Mouse (Mus musculus): ENCODE data around the gene Pacrg. TPM values are rescaled to one million over a fixed set of nuclear protein-coding genes. Genes with fewer than 3 reads are reported as not detected.

Gene Pacrg
- polyA plus RNA-seq, 1 experiment from 2014 or later: 9.3 TPM

- Histone ChIP-seq H3K4me1 (peaks cover 13% of the 10 kb centered on the region), H3K4me3 (no peak overlapping the region), H3K9me3 (replicated peaks) (no peaks in the 10 kb centered on the region), H3K4me2 (replicated peaks) (no peak overlapping the region), H3K9ac (no peak overlapping the region), H3K36me3 (no peaks in the 10 kb centered on the region), H3K27me3 (no peaks in the 10 kb centered on the region), H3K27ac (no peak overlapping the region)
- WGBS: 83% methylated on average over 7 of the region's 7 CpGs
- no peak for ATAC-seq (ENCODE audit: low FRiP score)
Observed at GRCm38 (mm10) chr17:10521282-10521681, 318.8 kb downstream of the Pacrg start.

GRCm38 (mm10) chr17:10519506-10520155 is 320.5 kb downstream of the Pacrg start:
- Histone ChIP-seq H3K27me3 (no peaks in the 10 kb centered on the region), H3K36me3 (no peaks in the 10 kb centered on the region), H3K27ac (0 out of 2 replicates have a peak overlapping the region, but pooled peaks have one; percentile 25), H3K4me1 (peaks cover 23% of the 10 kb centered on the region), H3K9me3 (replicated peaks) (no peaks in the 10 kb centered on the region), H3K4me2 (replicated peaks) (peak overlapping the region; percentile 24; the same call in 1 of the 2 replicates), H3K4me3 (no peak overlapping the region), H3K9ac (no peak overlapping the region)
- no peak for ATAC-seq (ENCODE audit: low FRiP score)
- WGBS: 14% methylated on average over 11 of the region's 11 CpGs

DNA sequence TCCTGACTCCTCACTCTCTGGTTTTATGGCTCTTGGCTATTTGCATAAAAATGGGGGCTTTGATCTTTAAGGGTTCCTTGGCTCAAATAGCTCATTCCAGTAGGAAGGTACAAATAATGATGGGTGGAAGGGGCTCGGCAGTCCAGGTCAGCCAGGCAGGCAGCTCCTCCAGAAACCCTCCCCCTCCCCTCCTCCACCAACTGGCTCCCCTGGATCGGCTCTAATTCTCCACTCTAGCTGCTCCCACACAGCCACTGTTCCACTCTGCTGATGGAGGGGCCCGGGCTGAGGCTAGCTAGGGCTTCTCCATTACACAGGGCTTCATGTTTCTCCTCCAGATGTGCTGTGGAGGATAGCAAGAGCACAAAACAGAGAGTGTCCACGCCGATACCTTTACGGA is 325.3 kb downstream of the Pacrg start:
- ATAC-seq (ENCODE audit: low FRiP score): no peak
- Histone ChIP-seq H3K36me3 (no peaks in the 10 kb centered on the region), H3K27me3 (no peaks in the 10 kb centered on the region; the same call in 1 of the 2 replicates), H3K9me3 (replicated peaks) (no peaks in the 10 kb centered on the region), H3K4me2 (replicated peaks) (no peak overlapping the region), H3K27ac (no peak overlapping the region), H3K9ac (no peak overlapping the region), H3K4me3 (no peak overlapping the region), H3K4me1 (peaks cover 24% of the 10 kb centered on the region)
- 45% methylated on average over 6 of the region's 6 CpGs for WGBS

DNA sequence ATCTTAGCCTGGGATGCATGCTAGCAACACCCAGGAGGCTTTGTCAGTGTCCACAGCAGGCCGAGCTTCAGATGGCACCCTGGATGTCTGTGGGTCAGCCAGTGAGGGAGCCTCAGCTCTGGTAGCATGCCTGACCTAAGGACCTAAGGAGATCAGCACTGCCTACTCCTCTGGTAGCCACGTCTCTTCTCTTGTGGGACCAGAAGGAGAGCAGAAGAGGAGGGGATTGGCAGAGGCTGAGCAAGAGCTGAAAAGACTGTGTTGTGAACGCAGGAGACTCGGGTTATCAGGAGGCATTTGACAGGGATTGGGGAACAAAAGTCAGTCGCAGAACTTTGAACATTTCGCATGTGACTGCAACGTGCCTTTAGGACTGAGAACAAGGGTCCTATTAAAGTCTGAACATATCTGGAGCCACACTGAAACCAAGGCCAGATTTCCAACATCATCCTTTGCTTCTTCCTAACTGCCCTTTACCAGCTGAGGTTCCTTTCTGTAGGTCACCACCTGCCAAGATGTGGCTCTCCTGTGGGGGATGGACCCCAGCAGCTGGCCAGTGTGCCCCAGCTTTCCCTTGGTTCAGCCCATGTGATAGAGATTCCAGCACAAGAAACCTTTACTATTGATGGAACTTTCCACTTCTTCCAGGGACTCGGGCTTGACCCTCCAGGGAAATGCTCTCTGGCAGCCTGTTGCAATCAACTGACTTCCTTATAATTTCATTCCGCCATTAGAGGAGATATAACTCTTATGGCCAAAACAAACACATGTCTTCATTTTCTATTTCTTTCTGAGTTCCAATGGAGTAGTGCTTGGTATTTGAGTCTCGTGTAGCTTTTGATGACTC is 329.0 kb downstream of the Pacrg start:
- Histone ChIP-seq H3K27me3 (no peaks in the 10 kb centered on the region; the same call in 1 of the 2 replicates), H3K27ac (no peak overlapping the region), H3K36me3 (no peaks in the 10 kb centered on the region), H3K4me2 (replicated peaks) (no peak overlapping the region), H3K4me3 (no peak overlapping the region), H3K9ac (no peak overlapping the region), H3K9me3 (replicated peaks) (no peaks in the 10 kb centered on the region), H3K4me1 (peaks cover 20% of the 10 kb centered on the region)
- 84% methylated on average over 10 of the region's 10 CpGs for WGBS
- ATAC-seq (ENCODE audit: low FRiP score): no peak

GRCm38 (mm10) chr17:10510467-10510866 is 329.6 kb downstream of the Pacrg start:
- H3K9me3 ChIP-seq (replicated peaks): no peaks in the 10 kb centered on the region
- H3K4me3 ChIP-seq: no peak overlapping the region
- no peak overlapping the region for H3K9ac ChIP-seq
- no peaks in the 10 kb centered on the region for H3K36me3 ChIP-seq
- peaks cover 16% of the 10 kb centered on the region for H3K4me1 ChIP-seq
- no peaks in the 10 kb centered on the region; the same call in 1 of the 2 replicates for H3K27me3 ChIP-seq
- no peak overlapping the region for H3K4me2 ChIP-seq (replicated peaks)
- WGBS: 80% methylated on average over 5 of the region's 5 CpGs
- H3K27ac ChIP-seq: no peak overlapping the region
- ATAC-seq (ENCODE audit: low FRiP score): no peak

DNA sequence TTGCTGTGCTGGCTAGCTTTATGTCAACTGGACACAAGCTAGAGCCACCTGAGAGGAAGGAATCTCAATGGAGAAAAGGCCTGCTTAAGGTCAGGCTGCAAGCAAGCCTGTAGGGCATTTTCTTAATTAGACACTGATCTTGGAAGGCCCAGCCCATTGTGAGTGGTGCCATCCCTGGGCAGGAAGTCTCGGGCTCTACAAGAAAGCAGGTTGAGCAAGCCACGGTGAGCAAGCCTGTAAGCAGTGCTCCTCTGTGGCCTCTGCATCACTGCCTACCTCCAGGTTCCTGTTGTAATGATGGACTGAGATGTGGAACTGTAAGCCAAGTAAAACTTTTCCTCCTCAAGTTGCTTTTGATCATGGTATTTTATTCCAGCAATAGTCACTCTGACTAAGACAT is 332.0 kb downstream of the Pacrg start:
- no peak for ATAC-seq (ENCODE audit: low FRiP score)
- 70% methylated on average over 2 of the region's 2 CpGs for WGBS
- Histone ChIP-seq H3K9ac (no peak overlapping the region), H3K36me3 (no peaks in the 10 kb centered on the region), H3K4me2 (replicated peaks) (no peak overlapping the region), H3K4me1 (peaks cover 5% of the 10 kb centered on the region; the same call in 1 of the 2 replicates), H3K4me3 (no peak overlapping the region), H3K27ac (no peak overlapping the region; the same call in 1 of the 2 replicates), H3K9me3 (replicated peaks) (no peaks in the 10 kb centered on the region), H3K27me3 (no peaks in the 10 kb centered on the region; the same call in 1 of the 2 replicates)

GRCm38 (mm10) chr17:10507466-10507865 is 332.6 kb downstream of the Pacrg start:
- H3K4me3 ChIP-seq: no peak overlapping the region
- no peaks in the 10 kb centered on the region for H3K9me3 ChIP-seq (replicated peaks)
- H3K36me3 ChIP-seq: no peaks in the 10 kb centered on the region
- peaks cover 3% of the 10 kb centered on the region; the same call in 1 of the 2 replicates for H3K4me1 ChIP-seq
- ATAC-seq (ENCODE audit: low FRiP score): peak; percentile 71; the same call in 1 of the 2 replicates
- no peaks in the 10 kb centered on the region; the same call in 1 of the 2 replicates for H3K27me3 ChIP-seq
- H3K9ac ChIP-seq: no peak overlapping the region; the same call in 1 of the 2 replicates
- 59% methylated on average over 7 of the region's 10 CpGs for WGBS
- H3K4me2 ChIP-seq (replicated peaks): no peak overlapping the region
- no peak overlapping the region; the same call in 1 of the 2 replicates for H3K27ac ChIP-seq

DNA sequence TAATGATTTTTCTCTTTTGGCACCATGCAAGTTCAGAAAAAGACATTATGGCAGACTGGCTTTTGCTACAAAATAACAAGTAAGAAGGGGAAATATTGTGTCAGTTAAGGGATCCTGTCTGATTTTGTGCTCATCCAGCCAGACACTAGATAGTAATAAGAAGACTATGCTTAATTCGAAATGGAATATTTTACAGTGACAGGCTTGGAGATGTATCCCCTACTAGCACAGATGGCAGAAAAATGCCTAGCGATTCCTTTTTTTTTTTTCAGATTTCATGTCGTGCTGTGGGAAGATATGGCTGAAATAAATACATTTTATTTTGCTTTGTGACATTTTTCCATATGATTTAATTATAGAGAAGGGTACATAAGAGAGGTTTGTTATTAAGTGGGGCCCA is 333.2 kb downstream of the Pacrg start:
- ATAC-seq (ENCODE audit: low FRiP score): no peak
- no peak overlapping the region for H3K27ac ChIP-seq
- H3K4me3 ChIP-seq: no peak overlapping the region
- no peak overlapping the region for H3K4me2 ChIP-seq (replicated peaks)
- H3K36me3 ChIP-seq: no peaks in the 10 kb centered on the region
- H3K27me3 ChIP-seq: no peaks in the 10 kb centered on the region
- H3K9me3 ChIP-seq (replicated peaks): no peaks in the 10 kb centered on the region
- H3K4me1 ChIP-seq: peaks cover 2% of the 10 kb centered on the region; the same call in 1 of the 2 replicates
- H3K9ac ChIP-seq: no peak overlapping the region
- 83% methylated on average over 3 of the region's 3 CpGs for WGBS

- ATAC-seq (ENCODE audit: low FRiP score): no peak
- H3K4me3 ChIP-seq: no peak overlapping the region
- no peaks in the 10 kb centered on the region for H3K36me3 ChIP-seq
- H3K9ac ChIP-seq: no peak overlapping the region
- no peaks in the 10 kb centered on the region for H3K27me3 ChIP-seq
- H3K9me3 ChIP-seq (replicated peaks): no peaks in the 10 kb centered on the region
- no peak overlapping the region for H3K27ac ChIP-seq
- no peak overlapping the region for H3K4me2 ChIP-seq (replicated peaks)
- 87% methylated on average over 2 of the region's 2 CpGs for WGBS
- peaks cover 15% of the 10 kb centered on the region for H3K4me1 ChIP-seq
Observed at GRCm38 (mm10) chr17:10501439-10501838, 338.7 kb downstream of the Pacrg start.

DNA sequence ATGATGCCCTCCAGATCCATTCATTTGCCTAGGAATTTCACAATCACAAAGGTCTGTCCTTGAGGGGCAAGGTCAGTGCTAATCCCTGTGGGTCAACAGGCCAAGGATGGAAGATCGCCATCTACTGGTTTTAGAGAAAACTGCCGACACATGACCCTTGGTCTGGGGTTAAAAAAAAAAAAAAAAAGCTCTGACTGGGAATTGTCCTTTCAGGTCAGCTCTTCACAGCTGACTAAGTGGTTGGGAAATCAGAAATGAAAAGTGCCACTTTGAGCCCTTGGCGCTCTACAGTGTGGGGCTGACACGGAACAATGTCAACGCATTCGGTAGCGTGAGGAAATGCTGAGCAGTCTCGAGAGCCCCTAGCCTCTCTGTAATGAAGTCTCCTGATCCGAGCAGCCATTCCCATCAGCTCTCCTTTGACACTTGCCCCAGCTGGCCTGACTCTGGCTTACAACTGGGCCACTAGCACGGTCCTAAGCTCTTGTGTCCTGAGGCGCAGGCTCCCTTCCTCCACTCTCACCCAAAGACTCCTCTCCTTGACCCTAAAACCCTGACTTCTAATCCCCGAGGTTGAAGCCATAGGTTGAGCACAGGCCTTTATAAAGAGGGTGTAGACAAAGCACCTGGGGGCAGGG is 339.2 kb downstream of the Pacrg start:
- Histone ChIP-seq H3K4me1 (peaks cover 15% of the 10 kb centered on the region), H3K9ac (no peak overlapping the region), H3K27me3 (no peaks in the 10 kb centered on the region), H3K4me2 (replicated peaks) (no peak overlapping the region), H3K36me3 (no peaks in the 10 kb centered on the region), H3K9me3 (replicated peaks) (no peaks in the 10 kb centered on the region), H3K4me3 (no peak overlapping the region), H3K27ac (no peak overlapping the region)
- no peak for ATAC-seq (ENCODE audit: low FRiP score)
- 37% methylated on average over 12 of the region's 12 CpGs for WGBS

- Histone ChIP-seq H3K4me1 (peaks cover 18% of the 10 kb centered on the region), H3K9me3 (replicated peaks) (no peaks in the 10 kb centered on the region), H3K9ac (no peak overlapping the region), H3K36me3 (no peaks in the 10 kb centered on the region), H3K4me2 (replicated peaks) (no peak overlapping the region), H3K4me3 (no peak overlapping the region), H3K27me3 (no peaks in the 10 kb centered on the region), H3K27ac (no peak overlapping the region)
- no peak for ATAC-seq (ENCODE audit: low FRiP score)
- 80% methylated on average over 6 of the region's 6 CpGs for WGBS
Observed at GRCm38 (mm10) chr17:10498935-10499655, 341.0 kb downstream of the Pacrg start.

Measured in hindbrain, embryonic 12.5 days (tissue).